Mouse (Mus musculus) adipocyte (in vitro differentiated cells): ENCODE measurements around the gene Negr1.
A peak's percentile ranks its signal among the peaks of the same experiment; 100 is the strongest.

ENCODE experiments used
- DNase-seq: peaks from one replicate; pipeline ENCODE4 v3.0.0-alpha.2; 2016; ENCODE audit warnings: low spot score

The Negr1 gene

DNA sequence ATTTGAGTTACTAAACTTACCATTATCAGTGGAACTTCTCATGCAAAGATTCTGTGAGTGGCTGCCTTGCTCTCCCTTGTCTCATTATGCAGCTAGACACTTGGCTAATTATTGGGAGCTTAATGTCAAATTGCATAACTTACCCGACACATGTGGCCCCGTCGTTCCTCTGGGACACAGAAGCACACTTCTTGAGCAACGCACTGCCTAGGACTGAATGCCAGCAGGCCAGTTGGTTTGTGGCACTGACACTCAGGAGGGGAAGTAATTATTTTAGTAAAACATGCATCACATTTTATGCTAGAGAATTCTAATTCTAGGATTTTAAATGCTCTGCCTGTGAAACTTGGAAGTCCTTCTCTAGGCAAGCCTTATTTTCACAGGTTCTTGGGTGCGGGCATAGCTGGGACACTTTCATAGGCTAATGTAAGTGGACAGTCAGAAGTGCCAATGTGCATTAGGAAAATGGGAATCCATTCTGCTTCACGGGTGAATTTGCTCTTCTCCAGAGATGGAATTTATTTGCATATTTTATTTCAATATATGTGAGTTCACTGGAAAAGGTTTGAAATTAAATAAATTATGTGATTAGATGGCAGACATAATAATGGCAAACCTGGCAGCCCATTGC, 234.6 kb downstream of the Negr1 start:
- peak; percentile 18 for DNase-seq

DNA sequence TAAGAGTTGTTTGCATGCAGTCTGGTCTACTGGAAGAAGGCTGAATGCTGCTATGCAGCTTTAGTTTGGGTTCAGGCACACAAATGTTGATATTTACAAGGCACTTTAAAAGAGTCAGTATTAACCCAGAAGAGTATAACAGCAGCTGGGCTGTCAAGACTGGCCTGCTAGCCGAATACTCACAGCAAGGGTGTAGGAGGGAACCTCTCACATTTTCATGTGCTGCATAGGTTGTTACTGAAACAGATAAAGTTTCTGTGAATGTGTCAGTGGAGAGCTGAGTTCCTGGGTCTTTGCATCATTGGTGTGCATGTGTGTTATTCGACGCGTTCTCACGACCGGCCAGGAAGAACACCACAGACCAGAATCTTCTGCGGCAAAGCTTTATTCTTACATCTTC, 237.6 kb downstream of the Negr1 start:
- DNase-seq: no peak

DNA sequence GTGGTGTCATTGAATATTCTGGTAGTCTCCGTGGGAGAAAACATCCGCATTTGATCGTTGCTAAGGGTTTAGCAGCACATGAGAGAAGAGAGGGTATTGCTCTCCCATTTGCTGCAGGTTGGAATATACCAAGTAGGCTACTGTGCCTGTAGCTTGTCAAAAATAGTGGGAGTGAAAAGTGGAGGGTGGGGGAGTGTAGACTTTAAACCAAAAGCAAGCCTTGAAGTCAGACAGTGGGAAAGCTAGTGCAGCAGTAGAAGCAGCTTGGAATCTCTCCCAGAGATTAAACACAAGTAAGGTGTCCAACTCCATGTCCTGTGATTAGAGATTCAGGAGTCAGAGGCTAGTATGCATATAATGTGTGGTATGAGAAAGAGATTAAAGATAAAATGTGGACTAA, 248.2 kb downstream of the Negr1 start:
- no peak for DNase-seq

DNA sequence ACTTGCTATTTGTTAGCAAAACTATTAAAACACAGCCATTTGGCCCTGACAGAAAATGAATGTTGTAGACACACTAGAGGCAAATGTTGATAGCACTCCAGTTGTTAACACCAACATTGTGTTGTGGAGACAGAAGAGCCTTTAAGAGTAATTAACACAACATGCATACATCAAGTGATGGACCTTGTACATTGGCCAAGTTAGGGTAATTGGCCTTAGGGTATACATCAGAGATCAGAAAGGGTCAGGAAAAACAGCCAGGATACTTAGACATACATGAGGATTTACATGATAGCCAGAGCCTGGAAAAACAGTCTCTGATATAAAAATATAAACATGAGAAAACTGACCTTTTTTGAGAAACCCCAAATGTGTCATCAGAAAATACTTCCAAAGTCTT, 255.3 kb downstream of the Negr1 start:
- no peak for DNase-seq

DNA sequence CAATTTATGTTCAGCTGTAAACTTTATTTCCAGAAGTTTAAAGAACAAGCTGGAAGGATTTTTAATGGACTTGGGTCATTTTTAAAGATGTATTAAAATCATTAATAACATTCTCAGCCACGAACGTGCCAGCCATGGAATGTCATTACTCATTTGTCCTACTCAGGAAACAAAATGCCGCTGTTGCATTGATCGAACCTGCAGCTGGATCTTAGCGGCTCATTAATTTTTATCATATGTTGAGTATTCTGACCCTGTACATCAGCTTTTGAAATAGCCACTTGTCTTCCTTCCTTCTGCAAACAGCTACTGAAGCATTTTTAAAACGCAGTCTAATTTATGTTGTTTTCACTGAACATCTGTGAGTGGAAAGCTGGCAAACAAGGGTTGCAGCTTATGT, 255.9 kb downstream of the Negr1 start:
- no peak for DNase-seq

DNA sequence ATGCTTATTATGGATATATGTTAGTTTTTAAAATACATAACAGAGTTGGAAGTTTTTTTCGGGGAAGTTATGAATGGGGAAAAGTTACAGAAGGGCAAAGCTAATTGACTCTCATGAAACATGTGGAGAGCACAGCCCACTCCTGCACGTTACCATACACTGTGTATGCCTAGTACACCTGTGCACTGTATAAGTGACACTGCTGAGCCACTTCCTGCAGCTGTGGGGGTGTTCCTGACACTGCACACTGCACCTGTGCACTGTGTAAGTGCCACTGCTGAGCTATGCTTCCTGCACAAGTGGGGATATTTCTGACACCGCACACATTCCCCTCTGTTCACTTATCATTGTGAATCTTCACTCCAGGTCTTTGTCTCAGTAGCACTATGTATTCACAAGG, 261.4 kb downstream of the Negr1 start:
- no peak for DNase-seq

DNA sequence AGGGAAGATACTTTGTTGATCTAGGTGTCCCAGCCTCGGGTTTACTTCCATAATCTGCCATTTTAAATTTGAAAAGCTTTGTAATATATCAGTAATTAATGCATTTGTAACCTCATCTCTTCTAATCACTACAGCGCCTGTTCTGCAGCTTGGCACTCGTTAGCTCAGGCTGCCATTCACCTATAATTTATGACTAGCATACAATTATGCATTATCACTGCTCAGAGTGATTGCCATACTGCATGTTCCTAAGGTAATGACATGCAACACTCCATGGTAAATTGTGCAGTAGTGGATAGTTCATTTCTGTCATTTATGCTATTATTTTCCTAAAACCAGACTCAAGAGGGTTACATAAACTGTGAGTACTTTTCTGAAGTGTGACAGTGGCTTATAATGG, 272.3 kb downstream of the Negr1 start:
- DNase-seq: no peak

DNA sequence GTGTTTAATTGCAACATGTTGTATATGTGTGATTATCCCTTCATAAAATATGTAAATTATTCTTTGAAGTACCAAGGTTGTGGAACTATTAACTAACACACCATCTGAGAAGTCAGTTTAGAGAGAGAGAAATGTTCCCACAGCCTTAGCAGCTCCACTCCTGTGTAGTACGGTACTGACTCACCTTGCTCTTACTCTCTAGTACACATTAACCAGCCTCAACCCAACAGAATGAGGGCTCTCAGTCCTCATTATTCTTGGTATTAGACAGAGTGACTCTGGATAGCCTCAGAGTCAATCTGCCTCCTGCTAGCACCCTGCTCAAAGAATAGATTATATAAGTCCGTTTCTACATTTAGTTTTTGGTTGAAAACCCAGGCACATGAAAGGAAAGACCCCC, 277.0 kb downstream of the Negr1 start:
- DNase-seq: no peak

DNA sequence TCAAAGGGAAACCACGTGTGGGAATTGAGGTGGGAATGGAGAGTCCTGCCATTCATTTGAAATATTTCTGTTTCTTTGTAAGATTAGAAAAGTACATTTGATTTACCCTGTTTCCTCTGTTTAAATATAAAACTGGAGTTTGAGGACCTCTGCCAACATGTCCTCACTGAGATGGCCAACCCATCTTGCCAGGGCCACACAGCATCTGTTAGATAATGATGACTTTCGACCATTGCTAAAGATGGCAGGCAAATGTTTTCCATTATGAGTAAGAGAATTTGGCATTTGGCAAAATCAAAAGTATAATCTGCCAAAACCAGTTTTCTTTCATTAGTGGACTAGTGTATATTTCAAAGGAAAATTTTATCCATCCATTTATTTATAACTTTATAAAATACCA, 286.8 kb downstream of the Negr1 start:
- DNase-seq: no peak

DNA sequence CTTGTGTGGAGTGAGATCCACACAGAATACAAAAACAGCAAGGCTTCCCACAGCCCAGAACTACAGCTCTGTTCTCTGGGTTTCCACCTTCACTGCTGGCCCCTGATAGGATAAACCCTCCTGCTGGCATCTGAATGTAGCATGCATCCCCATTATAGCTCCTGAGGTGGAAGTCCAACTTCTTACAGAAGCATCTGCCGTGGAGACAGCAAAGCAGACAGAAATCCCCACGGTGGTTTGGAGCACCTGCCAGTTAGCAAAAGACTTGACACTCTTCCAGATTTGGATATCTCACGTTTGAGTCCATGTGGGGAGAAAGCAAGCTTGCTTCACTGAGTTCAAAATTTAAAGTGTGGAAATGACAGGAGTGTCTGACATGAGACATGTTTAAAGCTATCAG, 290.3 kb downstream of the Negr1 start:
- no peak for DNase-seq

DNA sequence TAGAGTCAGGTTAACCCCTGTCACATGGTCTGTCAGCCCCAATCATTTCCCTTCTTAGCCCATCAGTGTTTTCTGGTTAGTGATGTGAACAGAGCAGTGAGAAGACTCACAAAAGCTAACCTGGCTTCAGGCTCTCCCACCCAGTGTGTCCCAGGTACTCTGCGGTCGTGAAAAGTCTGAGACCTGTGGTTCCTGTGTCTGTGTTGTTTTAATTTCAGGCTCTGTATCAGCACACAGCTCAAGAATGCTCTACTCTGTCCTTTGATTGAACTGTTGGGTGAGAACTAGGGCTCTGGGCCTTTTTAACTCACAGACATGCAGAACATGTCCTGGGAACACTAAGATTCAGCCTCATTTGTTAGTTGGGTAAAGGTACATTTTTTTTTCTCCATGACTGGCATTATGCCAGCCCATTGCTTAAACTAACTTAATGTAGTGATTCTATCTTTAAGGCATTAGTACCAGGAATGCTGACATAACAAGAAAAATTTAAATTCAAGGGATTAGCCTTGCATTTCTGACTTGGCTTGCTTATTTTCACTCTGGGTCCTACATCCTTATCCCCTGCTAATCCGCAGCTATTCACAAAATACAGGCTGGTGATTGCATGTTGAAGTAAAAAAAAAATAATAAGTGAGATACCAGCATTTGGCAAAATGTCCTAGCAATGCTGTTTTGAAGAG, 308.8 kb downstream of the Negr1 start:
- no peak for DNase-seq

DNA sequence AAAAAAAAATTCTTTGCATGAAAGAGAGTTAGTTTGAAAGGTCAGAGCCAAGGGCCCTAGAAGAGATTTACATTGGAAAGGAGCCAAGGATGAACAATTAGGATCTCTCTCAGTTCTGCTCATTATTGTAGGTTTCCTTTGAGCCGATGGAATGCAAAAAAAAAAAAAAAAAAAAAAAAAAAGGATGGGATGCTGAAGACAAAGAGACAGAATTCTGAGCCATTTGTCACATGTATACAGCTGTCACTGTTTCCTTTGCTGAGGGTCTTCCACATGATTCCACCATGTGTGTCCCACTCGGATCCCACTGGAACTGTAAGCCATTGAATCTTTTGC, 309.3 kb downstream of the Negr1 start:
- DNase-seq: no peak

DNA sequence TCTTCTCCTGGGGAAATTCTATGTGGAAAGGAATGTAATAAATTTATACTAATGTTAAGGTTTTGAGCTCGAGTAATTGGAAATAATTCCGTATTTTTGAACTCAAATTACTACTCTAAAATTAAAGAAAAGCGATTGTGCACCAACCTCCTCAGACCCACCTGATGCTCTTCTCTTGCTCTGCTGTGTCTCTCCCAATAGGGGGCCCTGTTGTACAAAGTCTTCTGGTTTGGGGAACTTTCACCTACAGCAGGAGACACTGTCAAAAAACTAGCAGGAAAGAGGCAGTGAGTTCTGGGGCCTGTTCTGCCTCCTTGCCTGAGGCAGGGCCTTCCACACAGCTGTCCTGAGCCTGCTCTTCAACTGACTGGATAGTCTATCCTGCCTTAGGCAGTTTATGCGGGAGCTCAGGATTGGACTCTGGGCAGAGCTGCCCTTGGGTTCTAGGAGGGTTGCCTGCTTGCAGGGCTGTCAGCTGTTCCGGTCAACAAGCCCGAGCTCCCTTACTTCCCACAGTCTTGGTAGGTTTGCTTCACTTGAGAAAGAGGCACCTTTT, 310.1 kb downstream of the Negr1 start:
- no peak for DNase-seq

DNA sequence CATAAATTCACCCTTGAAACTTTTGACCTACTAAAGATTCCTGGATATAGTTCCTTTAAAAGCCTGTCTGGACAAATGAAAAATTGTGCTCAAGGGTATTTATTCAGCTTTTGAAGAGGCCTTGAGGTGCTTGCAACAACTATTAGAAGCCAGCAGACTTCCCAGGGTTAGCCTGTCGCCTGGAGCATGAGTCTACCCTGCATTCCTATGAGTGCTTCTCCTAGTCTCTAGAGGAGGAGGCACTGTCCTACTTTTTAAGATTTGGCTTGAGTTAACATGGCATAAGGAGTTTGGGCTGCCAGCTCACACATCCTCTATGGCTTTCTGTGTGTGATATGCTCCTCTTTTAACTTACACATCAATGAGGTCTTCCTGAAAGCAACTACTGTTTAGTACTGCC, 315.0 kb downstream of the Negr1 start:
- DNase-seq: no peak

DNA sequence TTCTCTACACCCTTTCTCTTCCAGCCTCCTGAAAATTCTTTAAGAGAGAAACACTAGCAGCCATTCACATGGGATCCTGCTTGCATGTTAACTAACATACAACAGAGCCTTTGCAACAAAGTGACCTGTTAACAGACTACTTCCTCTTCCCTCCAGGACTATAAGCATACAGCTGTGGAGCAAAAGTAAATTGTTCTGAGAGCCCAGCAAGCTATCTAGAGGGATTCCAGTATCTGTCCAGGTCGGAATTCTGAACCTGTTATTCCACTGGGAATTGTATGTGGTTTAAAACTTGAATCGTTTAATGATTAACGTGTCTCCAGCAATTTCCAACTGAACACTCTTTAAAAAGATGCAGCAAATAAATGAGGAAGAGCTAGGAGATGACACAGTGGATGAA, 320.5 kb downstream of the Negr1 start:
- DNase-seq: no peak

DNA sequence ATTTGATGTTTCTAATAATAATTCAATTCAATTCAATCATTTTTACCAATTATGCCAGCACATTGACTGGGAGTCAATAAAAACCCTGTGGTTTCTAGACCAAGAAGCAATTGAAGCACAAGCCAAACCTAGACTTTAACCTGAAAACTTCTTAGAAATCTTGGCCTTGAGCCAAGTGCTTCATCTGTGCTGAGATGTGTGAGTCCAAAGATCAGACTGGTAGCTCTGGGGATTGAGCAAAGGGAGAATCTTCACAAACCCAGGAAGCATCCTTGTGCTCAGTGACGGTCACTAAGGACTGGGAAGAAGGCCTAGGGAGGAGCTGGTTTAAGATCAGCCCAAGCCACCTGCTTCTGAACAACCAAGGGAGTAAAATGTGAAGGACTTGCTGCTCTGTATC, 322.3 kb downstream of the Negr1 start:
- DNase-seq: no peak

DNA sequence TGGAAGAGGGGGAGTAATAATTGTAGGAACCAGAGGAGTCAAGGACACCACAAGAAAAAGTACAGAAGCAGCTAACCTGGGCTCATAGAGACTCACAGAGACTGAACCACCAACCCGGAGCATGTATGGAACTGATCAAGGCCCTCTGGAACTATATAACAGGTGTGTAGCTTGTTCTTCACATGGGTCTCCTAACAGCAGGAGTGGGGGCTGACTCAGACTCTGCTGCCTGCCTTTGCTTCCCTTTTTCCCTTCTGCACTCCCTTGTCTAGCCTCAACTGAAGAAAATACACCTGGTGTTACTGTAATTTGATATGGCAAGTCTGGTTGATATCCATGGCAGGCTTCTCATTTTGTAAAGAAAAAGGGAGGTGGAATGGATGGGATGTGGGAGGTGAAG, 324.1 kb downstream of the Negr1 start:
- no peak for DNase-seq

DNA sequence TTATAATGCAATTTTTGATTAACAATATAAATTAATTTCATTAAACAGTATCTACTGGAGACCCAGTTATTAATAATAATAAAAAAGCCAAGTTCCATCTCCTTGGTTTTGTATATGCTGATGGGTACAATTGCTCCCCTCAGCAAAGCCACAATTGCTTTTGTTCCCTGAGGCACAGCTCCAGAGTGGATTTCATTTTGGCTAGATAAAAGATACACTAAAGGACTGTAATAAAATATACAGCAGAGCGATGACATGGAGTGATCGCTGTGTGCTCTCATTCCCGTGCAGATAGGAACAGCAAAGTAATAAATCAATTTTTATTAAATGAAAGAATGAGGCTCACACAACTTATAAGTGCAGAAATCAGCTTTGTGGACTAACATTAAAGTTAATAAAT, 325.3 kb downstream of the Negr1 start:
- DNase-seq: no peak

DNA sequence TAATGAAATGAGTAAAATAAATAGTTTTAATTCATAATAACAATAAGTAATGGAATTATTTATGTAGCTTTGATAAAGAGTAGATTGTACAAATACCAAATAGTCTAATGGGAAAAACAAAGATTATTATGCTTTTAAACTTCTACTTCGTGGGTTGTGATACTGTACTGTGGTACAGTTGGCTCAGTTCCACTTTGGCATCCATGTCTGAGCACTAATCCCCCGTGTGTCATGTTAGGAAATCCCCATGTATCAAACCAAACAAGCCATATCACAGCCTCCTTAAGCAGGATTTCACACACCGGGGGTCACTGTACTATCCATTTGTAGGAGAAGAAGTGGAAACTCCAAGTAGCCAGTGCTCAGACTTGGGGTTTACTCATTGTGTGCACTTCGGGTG, 329.4 kb downstream of the Negr1 start:
- DNase-seq: peak; percentile 7

DNA sequence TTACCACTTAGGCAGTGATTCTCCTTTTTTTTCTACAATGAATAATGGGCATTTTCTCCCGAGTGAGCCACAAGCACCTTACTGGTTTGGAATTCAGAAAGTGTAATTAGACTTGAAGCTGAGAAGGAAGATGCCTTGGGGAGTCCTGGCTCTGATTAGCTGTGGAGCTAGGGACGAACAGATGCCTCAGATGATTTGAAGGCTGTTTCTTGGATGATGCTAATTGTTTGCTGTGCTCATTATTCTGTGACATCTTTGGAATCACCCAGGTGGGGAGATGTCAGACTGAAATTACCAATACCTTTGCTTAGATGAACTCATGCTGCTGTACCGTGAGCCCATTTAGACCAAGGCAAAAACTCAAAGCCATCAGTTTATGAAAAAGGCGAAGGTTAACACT, 333.7 kb downstream of the Negr1 start:
- no peak for DNase-seq

DNA sequence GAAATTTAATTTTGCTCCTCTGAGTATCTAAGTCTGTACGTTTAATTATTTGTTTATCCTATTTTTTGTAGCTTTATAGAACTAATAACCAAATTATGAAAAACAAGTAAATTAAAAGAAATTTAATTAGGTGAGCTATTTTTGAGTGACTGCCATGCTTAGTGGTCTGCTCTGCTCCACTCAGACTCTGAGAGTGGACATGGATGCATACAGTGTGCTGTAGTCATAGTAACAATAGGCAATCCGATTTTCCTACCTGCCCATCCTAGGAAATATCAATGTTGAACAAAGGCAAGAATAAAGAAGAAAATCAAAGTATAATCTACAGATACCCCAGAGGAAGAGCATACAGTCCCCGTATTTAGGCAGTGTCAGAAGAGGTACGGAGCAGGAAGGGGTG, 334.5 kb downstream of the Negr1 start:
- DNase-seq: no peak

DNA sequence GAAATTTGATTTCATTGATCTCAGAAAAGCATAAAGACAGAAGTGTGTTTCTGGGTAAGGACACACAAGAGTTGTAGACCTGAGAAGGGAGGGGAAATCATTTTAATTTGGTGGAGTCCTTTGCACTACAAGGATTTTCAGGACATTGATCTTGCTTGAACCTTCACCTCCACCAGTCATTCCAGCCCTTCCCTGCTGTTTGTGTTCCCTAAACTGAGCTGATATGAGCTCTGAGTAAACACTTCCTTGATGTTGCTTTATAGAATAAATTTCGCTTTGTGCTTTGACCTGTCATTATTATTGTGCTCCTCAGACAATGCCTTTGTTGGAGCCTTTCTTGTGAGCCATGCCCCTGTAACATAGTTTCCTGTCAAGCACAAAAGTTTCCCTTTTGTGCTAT, 335.0 kb downstream of the Negr1 start:
- DNase-seq: no peak

DNA sequence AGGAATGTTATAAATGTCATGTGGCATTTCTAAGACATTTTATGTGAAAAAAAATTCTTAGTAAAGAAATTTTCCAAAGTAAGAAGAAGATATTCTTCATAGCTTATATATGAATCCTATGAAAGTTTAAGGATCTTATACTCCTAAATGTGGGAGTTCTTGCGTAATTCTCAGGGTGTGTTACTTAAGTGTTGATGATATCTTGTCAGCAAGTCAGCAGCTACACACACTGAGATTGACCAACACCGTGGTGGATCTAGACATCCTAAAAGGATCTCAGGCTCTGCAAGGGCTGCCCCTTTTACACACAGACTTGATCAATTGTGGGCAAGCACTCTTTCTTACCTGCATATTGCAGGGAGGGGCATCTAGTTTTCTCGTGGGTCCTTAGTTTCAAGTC, 339.5 kb downstream of the Negr1 start:
- DNase-seq: no peak

DNA sequence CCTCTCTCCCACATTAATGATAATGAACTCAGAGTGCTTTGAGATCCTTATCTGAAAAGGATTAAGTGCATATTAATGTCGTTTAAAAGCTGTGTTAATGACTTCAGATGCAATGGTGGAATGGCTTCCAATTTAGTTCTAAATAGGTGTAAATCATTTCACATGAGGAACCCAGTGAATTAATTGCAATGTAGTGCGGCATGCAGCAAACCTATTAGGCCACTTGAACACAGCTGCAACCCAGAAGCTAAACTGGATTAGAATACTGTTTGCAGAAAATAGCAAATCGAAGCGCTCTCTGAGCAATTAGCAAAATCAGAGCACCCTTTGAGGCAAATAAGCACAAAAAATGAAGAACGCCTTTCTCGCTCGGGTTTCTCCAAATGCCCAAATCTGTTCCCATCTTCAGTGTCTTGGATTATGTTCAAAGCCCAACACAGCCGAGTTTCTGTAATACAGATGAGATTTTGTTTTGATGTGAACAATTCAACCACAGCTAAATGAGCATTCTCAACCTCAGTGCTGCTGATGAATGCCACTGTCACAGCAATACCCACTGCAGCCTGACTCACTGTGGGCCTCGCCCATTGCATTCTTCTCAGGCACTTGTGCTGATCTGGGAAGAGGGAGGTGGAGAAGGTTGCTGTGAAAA, 342.5 kb downstream of the Negr1 start:
- no peak for DNase-seq
